Mouse (Mus musculus) thymus, postnatal 10 days (tissue): ENCODE results near the gene Shpk.

ENCODE experiments used
- DNase-seq, 2 experiments: peaks; one replicate each; pipeline ENCODE4 v3.0.0; 2021; ENCODE audit warnings: low spot score in 2 of 2

Gene Shpk

DNA sequence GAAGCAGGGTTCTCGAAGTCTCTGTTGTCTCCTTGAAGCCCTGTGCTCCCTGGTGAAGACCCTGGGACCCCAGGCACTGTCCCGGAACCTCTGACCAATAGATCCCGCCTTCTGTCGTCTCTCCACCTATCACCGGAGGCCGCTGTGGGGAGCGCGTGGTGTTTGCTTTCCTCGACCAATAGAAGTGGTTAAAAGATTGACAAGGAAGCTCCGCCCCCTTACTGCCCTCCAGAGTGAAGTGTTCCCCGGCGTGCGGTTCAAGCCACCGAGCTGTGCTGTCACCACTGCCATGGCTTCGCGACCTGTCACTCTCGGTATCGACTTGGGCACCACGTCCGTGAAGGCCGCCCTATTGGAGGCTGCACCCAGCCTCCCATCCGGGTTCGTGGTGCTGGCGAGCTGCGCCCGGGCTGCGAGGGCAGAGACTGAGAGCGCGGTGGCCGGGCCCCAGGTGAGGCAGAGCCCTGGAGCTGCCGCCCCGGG is at the start of gene Shpk:
Shpk (plus strand) TSS at position 231 of the 483 bp plus-strand sequence.
- DNase-seq: peak; percentile 93 to 94

DNA sequence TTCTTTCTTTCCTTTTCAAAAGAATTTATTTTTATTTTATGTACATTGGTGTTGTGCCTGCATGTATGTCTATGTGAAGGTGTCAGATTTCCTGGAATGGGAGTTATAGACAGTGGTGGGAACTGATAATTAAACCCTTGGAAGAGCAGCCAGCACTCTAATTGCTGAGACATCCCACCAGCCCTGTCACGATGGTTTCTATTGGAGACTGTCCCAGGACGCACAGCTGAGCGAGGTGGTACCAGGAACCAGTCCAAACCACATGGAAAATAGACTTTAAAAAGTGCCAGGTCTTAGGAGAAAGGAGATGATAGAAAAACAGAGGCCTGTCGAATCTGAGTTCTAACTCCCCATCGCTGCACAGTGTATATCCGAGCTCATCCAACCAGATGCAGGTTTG is 44.2 kb upstream of the Shpk start:
- no peak for DNase-seq

DNA sequence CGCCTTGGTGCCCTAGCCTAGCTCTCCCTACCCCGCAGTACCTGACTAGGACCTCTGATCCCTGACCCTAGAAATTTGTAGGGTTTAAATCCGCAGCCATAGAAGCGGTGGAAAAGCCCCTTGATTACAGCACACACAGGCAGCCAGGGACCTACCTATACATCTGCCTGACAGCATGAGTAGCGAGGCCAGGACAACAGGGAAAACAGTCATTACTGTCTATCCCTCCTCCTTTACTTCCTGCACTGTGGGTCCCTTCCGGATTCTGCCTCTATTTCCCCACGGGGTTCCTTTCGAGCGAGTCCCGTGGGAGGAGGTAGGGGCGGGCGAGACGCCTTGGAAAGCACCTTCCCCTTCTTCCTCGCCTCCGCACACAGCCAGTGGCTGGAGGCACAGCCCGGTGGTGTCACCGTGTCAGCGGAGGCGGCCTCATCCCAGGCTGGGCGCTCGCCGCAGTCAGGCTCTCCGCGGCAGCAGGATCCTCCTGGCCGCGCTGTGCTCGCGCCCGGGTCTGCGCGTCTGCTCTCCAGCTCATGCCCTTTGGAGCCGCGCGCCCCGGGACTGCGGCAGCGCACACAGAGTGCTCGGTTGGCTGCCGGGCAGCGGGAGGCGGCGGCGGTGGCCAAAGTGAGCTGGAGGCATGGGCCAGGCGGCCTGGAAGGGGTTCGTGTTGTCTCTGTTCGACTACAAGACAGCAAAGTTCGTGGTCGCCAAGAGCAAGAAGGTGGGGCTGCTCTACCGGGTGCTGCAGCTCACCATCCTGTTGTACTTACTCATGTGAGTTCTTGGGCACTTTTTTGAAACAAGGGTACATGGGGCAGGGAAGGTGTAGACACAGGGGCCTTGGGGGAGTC is 39.1 kb upstream of the Shpk start, which contains the start of gene P2rx5:
P2rx5 (plus strand) TSS at position 465 of the 854 bp plus-strand sequence.
- no peak for DNase-seq

DNA sequence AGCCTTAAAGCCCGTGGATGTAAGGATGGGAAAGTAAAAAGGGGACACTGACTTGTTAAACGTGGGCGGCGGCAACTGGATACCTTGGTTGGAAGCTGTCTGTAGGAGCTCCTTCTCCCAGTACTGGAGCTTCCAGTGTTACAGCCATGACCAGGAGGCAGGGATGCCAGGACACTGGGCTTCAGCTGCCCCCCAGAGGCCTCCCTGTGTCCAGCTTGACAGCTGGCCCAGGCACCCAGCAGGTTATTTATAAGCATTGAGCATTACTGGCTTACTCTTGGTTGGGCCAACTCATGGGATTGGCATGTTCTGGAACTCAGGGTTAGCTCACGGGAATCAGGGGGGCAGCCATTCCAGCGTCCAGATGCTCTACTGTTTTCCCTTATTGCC is 38.5 kb upstream of the Shpk start:
- no peak for DNase-seq

DNA sequence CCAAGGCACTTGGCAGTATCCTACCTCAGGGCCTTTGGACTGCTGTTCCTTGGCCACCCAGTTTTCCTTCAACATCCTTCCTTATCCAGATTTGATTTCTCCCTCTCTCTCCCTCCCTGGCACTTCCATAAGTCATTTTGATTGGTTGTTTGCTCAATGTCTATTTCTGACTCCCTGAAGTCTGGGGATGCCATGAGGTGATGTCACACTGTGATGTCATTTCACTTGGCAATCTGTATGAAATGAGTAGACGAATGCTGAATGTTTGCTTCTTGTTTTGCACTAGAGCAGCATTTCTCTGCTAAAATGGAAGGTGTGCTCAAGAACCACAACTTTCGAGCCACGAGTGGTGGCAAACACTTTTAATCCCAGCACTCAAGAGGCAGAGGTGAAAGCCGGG is 37.6 kb upstream of the Shpk start:
- DNase-seq: no peak

DNA sequence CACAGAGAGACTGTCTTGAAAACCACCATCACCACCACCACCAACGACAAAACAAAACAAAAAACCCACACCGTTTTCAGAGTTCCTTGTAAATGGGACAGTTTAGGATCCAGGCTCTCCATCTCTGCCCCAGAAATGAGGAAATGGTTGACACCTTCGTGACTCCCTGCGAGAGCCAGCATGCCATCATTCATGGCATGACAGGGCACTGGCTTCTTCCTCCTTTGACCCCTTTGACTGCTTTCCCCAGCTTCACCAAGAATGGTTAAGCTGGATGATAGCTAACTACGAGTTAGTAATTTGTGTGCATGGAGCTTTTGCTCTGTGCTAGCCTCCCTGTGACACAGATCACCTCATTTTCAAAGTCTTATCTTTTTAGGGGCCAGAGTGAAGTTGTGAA is 37.0 kb upstream of the Shpk start:
- no peak for DNase-seq

DNA sequence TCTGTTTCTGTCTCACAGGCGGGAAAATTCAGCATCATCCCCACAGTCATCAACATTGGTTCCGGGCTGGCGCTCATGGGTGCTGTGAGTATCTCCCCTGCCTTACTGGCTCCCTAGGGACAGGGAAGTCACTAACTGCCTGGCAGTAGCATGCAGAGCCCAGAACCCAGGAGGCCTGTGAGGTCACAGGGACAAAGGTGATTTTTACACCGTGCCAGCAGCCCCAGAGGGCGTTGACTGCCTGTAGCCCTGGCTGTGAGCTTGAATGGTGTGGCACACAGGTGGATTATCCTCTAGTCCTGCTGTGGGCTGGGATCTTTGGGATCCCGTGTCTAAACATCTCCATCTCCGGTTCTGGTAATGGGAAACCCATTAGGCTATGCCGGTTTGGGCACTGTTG is 31.2 kb upstream of the Shpk start:
- DNase-seq: no peak

DNA sequence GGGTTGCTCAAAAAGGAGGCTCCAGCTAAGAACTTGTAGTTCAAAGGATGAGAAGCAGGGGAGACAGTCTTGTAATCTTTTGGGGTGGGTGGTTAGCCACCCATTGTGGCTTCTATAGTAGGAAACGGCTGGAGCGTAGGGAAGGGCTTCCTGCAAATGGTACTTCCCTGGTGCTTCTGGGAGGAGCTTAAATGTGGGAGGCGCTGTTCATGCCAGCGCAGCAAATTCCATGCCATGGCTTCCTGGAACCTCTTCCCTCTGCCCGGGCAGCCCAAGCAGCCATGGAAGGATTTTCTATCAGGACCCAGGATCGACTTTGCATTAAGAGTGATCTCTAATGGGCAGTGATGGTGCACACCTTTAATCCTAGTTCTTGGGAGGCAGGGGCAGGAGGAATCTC is 30.7 kb upstream of the Shpk start:
- DNase-seq: no peak

DNA sequence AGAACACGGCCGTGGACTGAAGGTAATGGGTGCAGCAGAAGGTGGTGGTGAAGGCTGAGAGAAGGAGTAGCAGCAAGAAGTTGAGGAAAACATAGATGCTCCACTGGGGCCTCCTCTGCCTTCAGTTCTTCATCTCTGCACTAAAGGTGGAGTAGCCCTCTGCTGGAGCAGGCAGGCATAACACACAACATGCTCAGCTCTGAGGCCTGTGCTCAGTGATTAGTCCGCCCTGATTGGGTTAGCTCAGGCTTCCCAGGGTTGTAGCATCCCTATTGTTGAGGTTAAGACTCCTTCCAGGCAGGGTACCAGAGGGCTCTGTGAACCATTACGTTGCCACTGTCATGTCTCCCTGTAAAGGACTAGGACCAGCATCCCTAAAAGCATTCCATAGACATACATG is 30.0 kb upstream of the Shpk start:
- DNase-seq: peak; percentile 39 to 64

DNA sequence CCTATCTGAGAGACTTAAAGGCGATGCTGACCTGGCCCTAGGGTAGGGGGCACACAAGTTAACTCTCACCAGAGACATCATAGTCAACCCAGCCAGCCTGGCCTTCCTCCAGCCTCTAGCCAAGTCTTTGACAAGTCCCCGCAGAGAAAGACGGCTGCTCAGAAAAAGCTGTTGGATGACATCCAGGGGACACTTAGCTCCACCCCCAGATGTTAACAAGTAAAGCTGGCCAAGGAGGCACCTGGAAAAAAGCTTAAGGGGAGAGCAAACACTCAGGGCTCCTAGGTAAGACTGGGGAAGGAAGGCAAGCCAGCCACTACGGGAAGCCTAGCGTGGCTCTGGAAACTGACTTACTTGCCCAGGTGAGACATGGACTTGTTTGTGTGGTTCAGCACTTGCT is 27.1 kb upstream of the Shpk start:
- no peak for DNase-seq

DNA sequence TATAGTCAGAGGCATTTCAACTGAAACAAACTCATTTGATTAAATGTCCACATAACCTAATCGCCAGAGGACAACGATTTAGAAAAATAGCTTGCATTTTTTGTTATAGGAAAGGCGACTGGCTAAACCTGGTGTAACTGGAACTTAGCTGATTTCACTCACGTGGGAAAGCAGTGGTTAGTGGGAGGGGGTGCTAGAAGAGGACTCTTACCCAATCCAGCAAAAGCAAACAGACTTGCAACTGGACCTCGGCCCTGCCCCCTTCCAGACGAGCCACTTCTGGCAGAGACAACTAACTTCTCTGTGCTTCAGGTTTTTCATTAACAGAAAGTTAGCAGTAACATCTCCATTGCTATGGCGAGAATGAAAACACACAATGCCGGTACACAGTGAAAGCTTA is 23.6 kb upstream of the Shpk start:
- DNase-seq: no peak

DNA sequence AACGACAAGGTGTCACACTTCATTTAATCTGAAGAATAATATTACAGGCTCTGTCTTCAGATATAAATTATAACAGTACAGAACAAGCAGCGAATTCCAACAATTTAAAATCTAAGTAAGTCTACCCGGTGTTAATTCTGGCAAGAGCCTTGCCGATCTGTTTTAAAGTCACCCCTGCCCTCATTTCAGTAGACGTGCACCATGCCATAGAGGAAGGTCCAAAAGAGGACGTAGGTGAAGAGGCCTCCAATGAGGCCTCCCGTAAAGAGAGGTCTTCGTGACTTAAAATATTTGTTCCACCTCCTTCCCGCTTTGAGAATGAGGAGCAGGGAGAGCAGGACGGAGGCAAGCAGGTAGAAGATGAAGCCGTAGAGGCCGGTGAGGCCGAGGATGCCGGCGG is 23.1 kb upstream of the Shpk start:
- DNase-seq: no peak

DNA sequence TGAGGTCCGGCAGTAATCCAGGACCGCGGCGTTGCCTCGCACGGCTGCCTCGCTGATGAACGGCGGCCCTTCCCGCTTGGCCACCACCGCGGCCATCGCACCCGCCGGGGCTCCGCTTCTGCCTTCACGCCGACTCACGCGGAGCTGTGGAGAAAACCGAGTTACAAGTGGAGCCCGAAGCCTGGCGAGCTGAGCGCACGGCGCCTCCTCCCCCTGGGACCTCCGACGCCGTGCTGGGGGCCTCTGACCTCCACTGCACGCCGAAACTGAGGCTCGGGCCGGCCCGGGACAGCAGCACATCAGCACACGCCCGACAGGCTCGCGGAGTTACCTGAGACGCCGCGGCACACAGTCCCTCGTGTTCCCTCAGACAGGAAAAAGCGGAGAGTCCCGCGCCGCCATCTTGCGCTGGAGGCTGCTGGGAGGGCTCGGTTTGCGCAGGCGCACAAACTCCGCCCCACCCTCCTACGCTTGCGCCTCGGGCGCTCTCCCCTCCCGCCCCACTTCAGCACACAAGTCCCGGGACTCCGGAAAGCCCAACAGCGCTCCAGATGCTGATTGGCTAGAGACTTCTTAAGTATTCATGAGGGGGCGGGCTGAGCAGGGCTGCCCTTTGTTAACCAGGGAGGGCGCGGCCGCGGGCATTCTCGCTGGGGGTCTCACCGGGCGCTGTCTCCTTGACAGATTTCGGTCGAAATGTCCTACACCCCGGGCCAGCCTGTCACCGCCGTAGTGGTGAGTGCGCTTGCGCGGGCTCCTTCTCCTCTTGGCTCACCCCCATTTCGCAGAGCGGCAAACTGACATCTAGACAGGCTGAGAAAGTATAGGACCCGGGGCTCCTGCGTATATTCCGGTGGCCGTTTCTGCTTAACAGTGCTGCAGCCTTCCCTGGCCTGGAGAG is 22.4 kb upstream of the Shpk start, which contains the start of the genes Emc6 and Tax1bp3:
Emc6 (minus strand) TSS at position 430 of the 901 bp plus-strand sequence.
Tax1bp3 (plus strand) TSS at position 476 of the 901 bp plus-strand sequence.
- DNase-seq: peak; percentile 95 to 97

DNA sequence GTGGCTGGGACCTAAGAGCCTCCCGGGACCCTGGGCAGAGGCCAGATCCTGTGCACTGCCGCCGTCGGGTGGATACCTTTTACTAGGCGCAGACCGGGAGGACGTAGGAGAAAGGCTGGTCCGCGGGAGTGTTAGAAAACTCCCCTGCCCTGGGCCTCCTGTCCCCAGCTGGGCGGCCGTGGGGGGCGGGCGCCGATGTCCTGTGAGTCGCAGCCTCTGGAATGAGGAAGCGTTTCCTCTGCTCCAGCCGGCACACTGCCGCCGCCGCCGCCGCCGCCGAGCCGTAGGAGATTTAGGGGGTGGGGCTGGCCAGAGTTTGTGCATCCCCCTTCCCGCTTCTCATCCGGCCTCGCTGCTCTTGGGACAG is 21.8 kb upstream of the Shpk start:
- peak in 1 of 2 experiments; percentile 35 for DNase-seq

DNA sequence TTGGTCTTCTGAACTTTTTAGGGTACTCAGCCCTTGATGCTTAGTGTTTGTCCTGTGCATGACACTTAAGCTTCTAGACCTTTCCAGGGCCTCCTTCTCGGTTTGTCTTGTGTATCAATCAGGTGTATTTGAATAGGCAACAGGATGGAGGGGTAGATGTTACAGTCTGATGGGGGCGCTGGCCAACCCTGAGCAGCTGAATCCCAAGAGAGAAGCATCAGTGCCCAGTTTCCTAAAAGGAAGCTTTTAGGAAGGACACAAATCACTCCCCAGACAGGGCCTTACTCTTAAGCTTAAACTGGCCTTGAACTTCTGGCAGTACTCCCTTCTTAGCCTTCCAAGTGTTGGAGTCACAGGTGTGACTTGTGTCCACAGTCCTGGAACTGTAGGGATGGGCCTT is 21.4 kb upstream of the Shpk start:
- DNase-seq: no peak

DNA sequence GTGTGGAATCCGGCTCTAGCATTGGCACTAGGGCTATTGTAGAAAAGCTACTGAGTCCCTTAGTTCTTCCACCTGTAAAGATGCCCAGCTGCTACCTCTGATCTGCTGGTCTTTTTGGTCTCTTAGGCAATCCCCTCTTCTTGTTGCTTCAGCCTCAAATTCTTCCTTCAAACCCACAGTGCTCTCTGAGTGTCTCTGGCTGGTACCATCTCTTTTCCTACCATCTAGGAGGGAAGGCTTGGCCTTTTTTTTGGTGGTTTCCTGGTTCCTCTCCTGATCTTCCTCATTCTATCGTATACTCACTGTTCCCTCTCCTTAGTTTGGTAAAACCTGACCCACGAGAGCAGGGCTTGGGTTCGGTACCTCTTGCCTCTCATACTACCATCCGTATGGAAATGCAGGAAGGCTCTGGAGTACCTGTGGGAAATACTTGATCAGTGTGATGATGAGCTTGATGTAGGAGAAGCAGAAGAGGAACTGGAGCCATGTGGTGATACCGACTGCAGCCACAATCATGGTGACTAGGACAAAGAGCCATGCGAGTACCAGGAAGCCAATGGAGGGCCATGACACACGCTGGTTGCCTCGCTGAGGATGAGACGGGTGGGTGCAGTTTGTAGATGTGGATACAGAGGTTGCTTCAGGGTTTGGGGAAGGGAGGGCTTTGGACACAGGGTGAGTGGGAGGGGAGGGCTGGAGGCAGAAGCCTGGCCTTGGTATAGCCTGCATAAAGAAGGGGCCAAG is 13.2 kb upstream of the Shpk start:
- no peak for DNase-seq

DNA sequence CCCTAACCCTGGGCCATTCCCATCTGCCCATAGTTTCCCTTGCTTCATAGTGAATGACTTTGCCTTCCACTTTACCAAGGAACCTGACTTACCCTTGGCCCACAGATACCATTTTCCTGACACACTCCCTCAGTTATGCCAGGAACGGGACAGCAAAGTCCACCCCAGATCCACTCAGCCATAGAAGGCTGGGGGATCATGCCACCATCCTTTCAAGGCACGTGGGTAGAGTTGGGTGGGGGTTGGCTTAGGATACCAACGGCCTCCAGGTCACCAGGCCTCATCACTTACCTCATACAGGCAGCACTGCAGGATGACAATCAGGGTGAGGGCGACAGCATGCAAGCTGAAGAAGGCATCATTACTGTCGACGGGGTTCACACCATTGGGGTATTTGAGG is 12.0 kb upstream of the Shpk start:
- no peak for DNase-seq

DNA sequence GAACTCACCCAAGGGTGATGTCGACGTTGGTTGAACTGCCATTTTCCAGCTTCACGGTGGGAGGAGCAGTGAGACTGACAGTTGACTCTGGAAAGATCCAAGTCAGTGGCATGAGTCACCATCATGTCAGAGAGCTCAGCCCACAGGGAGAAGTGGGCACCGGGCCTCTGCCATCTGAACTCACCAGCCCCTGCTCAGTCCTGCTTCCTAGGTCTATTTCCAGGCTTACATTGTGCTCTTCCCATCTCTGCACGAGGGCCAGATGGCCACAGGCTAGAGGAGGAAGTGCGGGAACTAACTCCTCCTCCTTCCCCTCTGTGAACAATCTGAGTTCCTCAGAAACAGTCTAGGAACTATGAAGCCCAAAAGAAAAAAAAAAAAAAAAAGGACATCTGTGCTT is 6.2 kb upstream of the Shpk start:
- no peak for DNase-seq

DNA sequence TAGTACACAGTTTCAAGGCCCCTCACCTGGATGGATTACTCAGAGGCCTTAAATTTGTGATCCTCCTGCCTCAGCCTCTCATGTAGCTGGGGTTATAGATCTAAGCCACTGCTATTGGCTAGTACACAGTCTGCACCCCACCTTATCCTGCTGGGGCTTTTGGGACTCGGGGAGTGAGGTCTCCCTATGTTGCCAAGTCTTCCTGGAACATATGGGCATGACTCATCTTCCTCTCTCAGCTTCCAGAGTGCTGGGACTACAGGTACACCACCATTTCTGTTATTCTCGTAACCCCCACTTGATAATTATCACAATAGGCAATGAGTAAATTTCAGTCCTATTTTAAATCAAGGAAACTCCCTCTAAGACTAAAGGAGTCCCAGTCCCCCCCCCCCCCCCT is 4.8 kb upstream of the Shpk start:
- no peak for DNase-seq

DNA sequence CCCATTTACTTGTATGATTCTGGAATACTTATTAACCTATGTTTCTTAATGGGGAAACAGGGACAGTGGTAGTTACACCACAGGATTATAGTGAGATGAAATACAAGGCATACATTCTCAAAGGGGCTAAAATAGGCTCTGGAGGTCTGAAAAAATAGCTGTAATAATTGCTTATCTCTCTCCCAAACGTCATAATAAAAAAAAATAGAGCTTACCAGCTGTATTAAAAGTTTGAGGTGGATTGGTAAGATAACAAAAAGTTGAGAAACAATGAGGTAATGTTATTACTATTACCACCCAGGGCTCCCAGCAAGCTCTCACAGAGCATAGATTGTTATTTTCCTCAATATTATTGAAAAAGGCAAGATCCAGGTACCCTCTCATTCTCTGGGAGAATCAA is 1.1 kb upstream of the Shpk start:
- DNase-seq: no peak

DNA sequence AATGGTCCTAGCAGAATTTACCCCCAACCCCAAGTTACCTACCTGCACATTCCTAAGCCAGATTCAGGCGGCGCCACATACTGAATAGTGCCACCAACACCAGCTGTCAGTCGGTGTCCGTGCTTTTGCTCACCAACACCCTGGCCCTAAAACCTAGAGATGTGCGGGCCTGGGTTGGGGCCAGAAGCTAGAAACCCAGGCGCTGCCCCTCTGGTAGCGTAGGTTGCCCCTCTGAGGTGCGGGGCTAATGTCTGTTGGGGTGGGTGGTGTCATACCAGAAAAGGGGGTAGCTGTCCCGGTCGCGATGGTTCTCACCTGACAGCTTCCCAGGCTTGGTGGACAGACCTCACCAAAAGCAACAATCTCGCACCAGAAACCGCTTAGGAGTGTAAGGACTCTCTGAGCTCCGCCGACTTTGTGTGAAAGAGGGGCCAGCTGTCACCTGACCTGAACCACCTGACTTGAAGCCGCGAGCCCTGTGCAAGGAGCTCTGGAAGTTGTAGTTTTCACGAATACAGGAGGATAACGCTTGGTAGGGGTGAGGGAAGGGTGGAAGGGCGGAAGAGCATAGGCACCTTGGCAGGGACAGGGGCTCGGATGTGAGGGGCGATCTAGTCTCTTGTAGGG is 544 bp upstream of the Shpk start, which contains the start of gene Ctns:
Ctns (minus strand) TSS at position 440 of the 627 bp plus-strand sequence.
- DNase-seq: peak; percentile 76 to 78
